Comparison of ENCODE assay signal across 13 mouse cellular contexts in the genomic region with DNA sequence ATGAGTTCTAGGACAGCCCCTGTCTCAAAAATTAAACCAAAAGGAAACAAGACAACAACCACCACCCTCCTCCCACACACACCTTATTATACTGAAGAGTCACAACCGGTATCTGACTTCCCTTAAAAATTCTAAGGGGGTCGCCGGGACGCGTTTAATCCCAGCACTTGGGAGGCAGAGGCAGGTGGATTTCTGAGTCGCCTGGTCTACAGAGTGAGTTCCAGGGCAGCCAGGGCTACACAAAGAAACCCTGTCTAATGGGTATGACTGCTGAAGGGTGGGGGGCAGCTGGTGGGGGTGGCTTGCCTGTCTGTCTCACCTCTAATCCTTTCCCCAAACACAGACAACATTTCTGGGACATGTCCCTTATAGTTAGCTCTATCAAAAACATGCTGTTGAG. TPM values are rescaled to one million over a fixed set of nuclear protein-coding genes. Genes with fewer than 3 reads are reported as not detected.
DNase-seq lines count a peak whose midpoint lies in the region.
"Had no signal": no experiment of that assay in that cellular context is flagged by ENCODE, and none has a peak within 500 bp of the region (broad histone marks: within the 10 kb centered on the region; RNA-seq: fewer than 3 reads in every experiment).

No protein-coding gene starts in this region.

- peak; percentile 55 for DNase-seq in cerebellum, adult 9-10 months
- DNase-seq in cerebellum, postnatal 36 days: no peak
- peak; percentile 87 for DNase-seq in heart, adult 11 months
- no peak for DNase-seq in heart, postnatal 14 days
- no peak for DNase-seq in layer of hippocampus, adult 9-11 months
- DNase-seq: adrenal gland, adult 8-10 months; adrenal gland, postnatal 14 days; adrenal gland, postnatal 36 days; cerebellum, adult 18-20 months; cerebellum, adult 8-10 months; forebrain, postnatal 0 days had no signal

- intact Hi-C loops in heart, postnatal 14 days (cut with DNase I): loop anchor here (5.0 kb wide), 2 partner anchors 71 to 221 kb away; a partner anchor contains a TSS

RNA-seq across cellular contexts. Expression of a gene that starts 1.4 kb away (rescaled TPM):
- 10 to 100 TPM; 87.6 to 91.4 TPM for total RNA-seq in heart, postnatal 14 days (2021)

RNA-seq across cellular contexts. Expression of a gene that starts 6.7 kb away (rescaled TPM):
- total RNA-seq in heart, postnatal 14 days (2021): 10 to 100 TPM; 13.0 to 13.5 TPM

RNA-seq across cellular contexts. Expression of a gene that starts 52.8 kb away (rescaled TPM):
- total RNA-seq in heart, postnatal 14 days (2021): not detected
- total RNA-seq: adrenal gland, adult 18-20 months; adrenal gland, adult 8-10 months; adrenal gland, postnatal 14 days; adrenal gland, postnatal 36 days; G1E had no signal

Comparison
In these comparisons a context has a peak if more than half of its experiments do, and no peak if none do; other contexts are left out.
1. DNase-seq: peak in cerebellum, adult 9-10 months (single experiment) and heart, adult 11 months (single experiment); none in cerebellum, postnatal 36 days (0 of 2), heart, postnatal 14 days (0 of 2) and layer of hippocampus, adult 9-11 months (single experiment).